In genomic region chr8:35193771-35194170, GRCm38 (mm10) we compare ENCODE assay signal across 8 mouse cellular contexts.
DNase-seq lines count a peak whose midpoint lies in the region; ATAC-seq and TF ChIP-seq lines count a peak whose summit lies in the region.

No protein-coding gene starts in this region.

- H3K36me3 ChIP-seq in forebrain, embryonic 10.5 days (replicated peaks): no peaks in the 10 kb centered on the region
- H3K36me3 ChIP-seq in forebrain, embryonic 11.5 days (ENCODE audit: control insufficient read depth, insufficient read depth, low read length): no peaks in the 10 kb centered on the region
- no peaks in the 10 kb centered on the region for H3K36me3 ChIP-seq in midbrain, embryonic 13.5 days
- no peaks in the 10 kb centered on the region for H3K36me3 ChIP-seq in midbrain, embryonic 10.5 days
- no peaks in the 10 kb centered on the region for H3K36me3 ChIP-seq in heart, postnatal 0 days (replicated peaks; ENCODE audit: control insufficient read depth, insufficient read depth, low read length)

- no peak overlapping the region for H3K9ac ChIP-seq in forebrain, embryonic 11.5 days (ENCODE audit: low read length)
- H3K9ac ChIP-seq in midbrain, embryonic 13.5 days (replicated peaks): no peak overlapping the region
- H3K9ac ChIP-seq in heart, postnatal 0 days (replicated peaks; ENCODE audit: low read depth, low read length): no peak overlapping the region

- WGBS in forebrain, embryonic 10.5 days: 71% methylated on average over 1 of the region's 1 CpGs
- WGBS in forebrain, embryonic 11.5 days: 45% methylated on average over 1 of the region's 1 CpGs
- WGBS in midbrain, embryonic 13.5 days: 9% methylated on average over 1 of the region's 1 CpGs
- WGBS in midbrain, embryonic 10.5 days: 63% methylated on average over 1 of the region's 1 CpGs
- WGBS in heart, postnatal 0 days: 10% methylated on average over 1 of the region's 1 CpGs

- no peaks in the 10 kb centered on the region for H3K27me3 ChIP-seq in forebrain, embryonic 10.5 days (ENCODE audit: poor library complexity, severe bottlenecking)
- H3K27me3 ChIP-seq in forebrain, embryonic 11.5 days (ENCODE audit: control insufficient read depth, insufficient read depth, low read length): no peaks in the 10 kb centered on the region
- H3K27me3 ChIP-seq in midbrain, embryonic 13.5 days: no peaks in the 10 kb centered on the region
- H3K27me3 ChIP-seq in midbrain, embryonic 10.5 days (ENCODE audit: low read depth, poor library complexity, severe bottlenecking): no peaks in the 10 kb centered on the region
- H3K27me3 ChIP-seq in heart, postnatal 0 days (ENCODE audit: control insufficient read depth, insufficient read depth, low read length): no peaks in the 10 kb centered on the region

- no peak for DNase-seq in forebrain, embryonic 10.5 days (ENCODE audit: extremely low spot score, low spot score)
- DNase-seq in forebrain, embryonic 11.5 days (ENCODE audit: low spot score): no peak
- no peak for DNase-seq in midbrain, embryonic 10.5 days (ENCODE audit: low spot score)
- peak; percentile 75 for DNase-seq in heart, postnatal 0 days (ENCODE audit: low spot score)
- DNase-seq in lung, postnatal 36 days: peak; percentile 29
- no peak for DNase-seq in urinary bladder, adult 18-20 months (ENCODE audit: low spot score in 2 of 2)
- DNase-seq in spleen, postnatal 14 days (ENCODE audit: low spot score in 2 of 2): no peak

- TF ChIP-seq EP300 in heart, postnatal 0 days (IDR thresholded peaks at IDR 0.05; ENCODE audit: low read depth): no peak

- H3K27ac ChIP-seq in forebrain, embryonic 10.5 days: peak overlapping the region; percentile 21; the same call in 1 of the 2 replicates
- no peak overlapping the region for H3K27ac ChIP-seq in forebrain, embryonic 11.5 days (ENCODE audit: low read depth, low read length)
- H3K27ac ChIP-seq in midbrain, embryonic 13.5 days: no peak overlapping the region
- no peak overlapping the region for H3K27ac ChIP-seq in midbrain, embryonic 10.5 days (replicated peaks)
- H3K27ac ChIP-seq in heart, postnatal 0 days (ENCODE audit: low read depth): no peak overlapping the region

- peak; percentile 53 for TF ChIP-seq CTCF in heart, postnatal 0 days (IDR thresholded peaks at IDR 0.05; ENCODE audit: low read depth)

- H3K4me1 ChIP-seq in forebrain, embryonic 10.5 days: peaks cover 20% of the 10 kb centered on the region
- peaks cover 2% of the 10 kb centered on the region for H3K4me1 ChIP-seq in forebrain, embryonic 11.5 days (replicated peaks; ENCODE audit: control insufficient read depth, insufficient read depth, low read length)
- H3K4me1 ChIP-seq in midbrain, embryonic 13.5 days (replicated peaks): peaks cover 11% of the 10 kb centered on the region
- peaks cover 32% of the 10 kb centered on the region for H3K4me1 ChIP-seq in midbrain, embryonic 10.5 days
- no peaks in the 10 kb centered on the region for H3K4me1 ChIP-seq in heart, postnatal 0 days (ENCODE audit: control insufficient read depth, insufficient read depth)

- H3K4me3 ChIP-seq in forebrain, embryonic 10.5 days: no peak overlapping the region
- H3K4me3 ChIP-seq in forebrain, embryonic 11.5 days (ENCODE audit: low read depth, low read length): no peak overlapping the region
- no peak overlapping the region for H3K4me3 ChIP-seq in midbrain, embryonic 13.5 days (replicated peaks)
- no peak overlapping the region for H3K4me3 ChIP-seq in midbrain, embryonic 10.5 days
- no peak overlapping the region for H3K4me3 ChIP-seq in heart, postnatal 0 days (ENCODE audit: low read depth, low read length)

- H3K9me3 ChIP-seq in forebrain, embryonic 10.5 days: no peaks in the 10 kb centered on the region
- H3K9me3 ChIP-seq in forebrain, embryonic 11.5 days (ENCODE audit: control insufficient read depth, low read length): no peaks in the 10 kb centered on the region
- no peaks in the 10 kb centered on the region for H3K9me3 ChIP-seq in midbrain, embryonic 13.5 days
- no peaks in the 10 kb centered on the region for H3K9me3 ChIP-seq in midbrain, embryonic 10.5 days (replicated peaks)
- no peaks in the 10 kb centered on the region for H3K9me3 ChIP-seq in heart, postnatal 0 days (replicated peaks; ENCODE audit: control insufficient read depth, low read length)

- no peak overlapping the region for H3K4me2 ChIP-seq in forebrain, embryonic 11.5 days (ENCODE audit: low read depth, low read length, severe bottlenecking)
- H3K4me2 ChIP-seq in midbrain, embryonic 13.5 days (replicated peaks): no peak overlapping the region
- no peak overlapping the region for H3K4me2 ChIP-seq in heart, postnatal 0 days (ENCODE audit: low read depth, low read length)

- no peak for ATAC-seq in forebrain, embryonic 11.5 days (replicated peaks; ENCODE audit: low FRiP score)
- peak; percentile 21; the same call in 1 of the 2 replicates for ATAC-seq in midbrain, embryonic 13.5 days
- ATAC-seq in heart, postnatal 0 days (ENCODE audit: insufficient read depth, low read depth): peak; percentile 66

Comparison
In these comparisons a context has a peak if more than half of its experiments do, and no peak if none do; other contexts are left out.
1. DNase-seq: peak in heart, postnatal 0 days (single experiment) and lung, postnatal 36 days (single experiment); none in forebrain, embryonic 10.5 days (single experiment), forebrain, embryonic 11.5 days (single experiment), midbrain, embryonic 10.5 days (single experiment), urinary bladder, adult 18-20 months (0 of 2) and spleen, postnatal 14 days (0 of 2).